In genomic region chr9:49961965-49962364, GRCm38 (mm10) we compare ENCODE assay signal across 10 mouse cellular contexts.
DNase-seq lines count a peak whose midpoint lies in the region; ATAC-seq lines count a peak whose summit lies in the region.
"Had no signal": no experiment of that assay in that cellular context is flagged by ENCODE, and none has a peak within 500 bp of the region (broad histone marks: within the 10 kb centered on the region; RNA-seq: fewer than 3 reads in every experiment).

No protein-coding gene starts in this region.

- peak overlapping the region; percentile 3 for H3K4me3 ChIP-seq in hindbrain, embryonic 10.5 days
- H3K4me3 ChIP-seq in limb, embryonic 13.5 days = no peak overlapping the region
- H3K4me3 ChIP-seq: heart, embryonic 13.5 days; myocyte had no signal

- no peaks in the 10 kb centered on the region for H3K27me3 ChIP-seq in hindbrain, embryonic 10.5 days (ENCODE audit: insufficient read depth, poor library complexity, severe bottlenecking)
- H3K27me3 ChIP-seq in limb, embryonic 13.5 days = no peaks in the 10 kb centered on the region
- H3K27me3 ChIP-seq: heart, embryonic 13.5 days had no signal

- no peak overlapping the region for H3K4me2 ChIP-seq in limb, embryonic 13.5 days (replicated peaks)
- H3K4me2 ChIP-seq: heart, embryonic 13.5 days had no signal

- no peaks in the 10 kb centered on the region for H3K36me3 ChIP-seq in hindbrain, embryonic 10.5 days
- H3K36me3 ChIP-seq in limb, embryonic 13.5 days = no peaks in the 10 kb centered on the region
- H3K36me3 ChIP-seq: heart, embryonic 13.5 days had no signal

- no peak for ATAC-seq in limb, embryonic 13.5 days (ENCODE audit: low FRiP score, low read depth)

- intact Hi-C loops in heart, postnatal 36 days (cut with DNase I) = no loop called here

- WGBS in hindbrain, embryonic 10.5 days = 23% methylated on average over 3 of the region's 3 CpGs
- WGBS in limb, embryonic 13.5 days = 12% methylated on average over 3 of the region's 3 CpGs

- H3K27ac ChIP-seq in hindbrain, embryonic 10.5 days = peak overlapping the region; percentile 86
- H3K27ac ChIP-seq in limb, embryonic 13.5 days = peak overlapping the region; percentile 59; the same call in 1 of the 2 replicates
- H3K27ac ChIP-seq: heart, embryonic 13.5 days had no signal

- H3K9me3 ChIP-seq in hindbrain, embryonic 10.5 days = no peaks in the 10 kb centered on the region
- H3K9me3 ChIP-seq in limb, embryonic 13.5 days = no peaks in the 10 kb centered on the region
- H3K9me3 ChIP-seq: heart, embryonic 13.5 days had no signal

- peak; percentile 84 for DNase-seq in heart, adult 11 months
- DNase-seq in heart, adult 9 months (ENCODE audit: low spot score in 2 of 2) = no peak
- peak; percentile 56 for DNase-seq in WW6 (ENCODE audit: low read depth, low spot score)
- peak; percentile 84 for DNase-seq in hindbrain, embryonic 10.5 days (ENCODE audit: low spot score)
- no peak for DNase-seq in right cerebral cortex, postnatal 36 days (ENCODE audit: low spot score in 2 of 2)
- DNase-seq in heart, postnatal 36 days = no peak
- no peak for DNase-seq in spleen, postnatal 4 days (ENCODE audit: low spot score in 2 of 2)

- H3K9ac ChIP-seq in limb, embryonic 13.5 days = no peak overlapping the region
- H3K9ac ChIP-seq: heart, embryonic 13.5 days had no signal

- peaks cover 53% of the 10 kb centered on the region for H3K4me1 ChIP-seq in hindbrain, embryonic 10.5 days (replicated peaks)
- H3K4me1 ChIP-seq in limb, embryonic 13.5 days = peaks cover 45% of the 10 kb centered on the region

Comparison
In these comparisons a context has a peak if more than half of its experiments do, and no peak if none do; other contexts are left out.
1. DNase-seq: peak in heart, adult 11 months (single experiment), WW6 (single experiment) and hindbrain, embryonic 10.5 days (single experiment); none in heart, adult 9 months (0 of 2), right cerebral cortex, postnatal 36 days (0 of 2), heart, postnatal 36 days (0 of 2) and spleen, postnatal 4 days (0 of 2).